In the genomic region with DNA sequence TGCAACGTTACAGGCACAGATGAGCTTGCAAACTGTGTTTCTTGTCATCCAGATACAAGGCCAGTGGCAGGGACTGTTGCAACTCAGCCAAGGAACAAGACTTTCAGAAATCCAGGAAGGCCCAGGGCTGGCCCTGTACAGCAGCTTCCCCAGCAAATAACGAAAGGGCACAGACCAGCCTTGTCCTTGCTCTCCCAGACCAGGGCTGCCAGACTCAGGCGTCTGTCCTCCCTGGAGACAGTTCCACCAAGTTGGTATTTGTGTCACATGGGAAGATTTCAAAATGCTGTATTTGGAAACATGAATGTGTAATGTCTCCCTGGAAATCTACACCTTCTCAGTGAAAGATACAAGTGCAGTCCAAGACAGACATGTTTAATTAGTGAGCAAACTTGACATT, we compare ENCODE assay signal across 18 mouse cellular contexts.
DNase-seq lines count a peak whose midpoint lies in the region; ATAC-seq and TF ChIP-seq lines count a peak whose summit lies in the region.
"Had no signal": no experiment of that assay in that cellular context is flagged by ENCODE, and none has a peak within 500 bp of the region (broad histone marks: within the 10 kb centered on the region; RNA-seq: fewer than 3 reads in every experiment).

No protein-coding gene starts in this region.

- intact Hi-C loops in left cerebral cortex, adult 2 months (cut with DNase I): no loop called here

- no peak overlapping the region for H3K4me3 ChIP-seq in forebrain, postnatal 0 days (ENCODE audit: low read depth, low read length)
- H3K4me3 ChIP-seq in forebrain, embryonic 11.5 days (ENCODE audit: low read depth, low read length): no peak overlapping the region
- no peak overlapping the region for H3K4me3 ChIP-seq in midbrain, embryonic 16.5 days (ENCODE audit: low read depth, low read length)
- no peak overlapping the region for H3K4me3 ChIP-seq in left cerebral cortex, adult 2 months
- H3K4me3 ChIP-seq: forebrain, embryonic 12.5 days had no signal

- no peak overlapping the region for H3K4me2 ChIP-seq in forebrain, postnatal 0 days (ENCODE audit: low read depth)
- H3K4me2 ChIP-seq in forebrain, embryonic 11.5 days (ENCODE audit: low read depth, low read length, severe bottlenecking): no peak overlapping the region
- H3K4me2 ChIP-seq in midbrain, embryonic 16.5 days (ENCODE audit: low read length): no peak overlapping the region
- H3K4me2 ChIP-seq: forebrain, embryonic 12.5 days; liver, embryonic 11.5 days; lung, embryonic 14.5 days had no signal

- no peaks in the 10 kb centered on the region for H3K27me3 ChIP-seq in forebrain, postnatal 0 days (ENCODE audit: insufficient read depth, low read length)
- H3K27me3 ChIP-seq in forebrain, embryonic 11.5 days (ENCODE audit: control insufficient read depth, insufficient read depth, low read length): no peaks in the 10 kb centered on the region
- H3K27me3 ChIP-seq in midbrain, embryonic 16.5 days (ENCODE audit: control insufficient read depth, insufficient read depth, low read depth, low read length): no peaks in the 10 kb centered on the region

- no peaks in the 10 kb centered on the region for H3K9me3 ChIP-seq in forebrain, postnatal 0 days (ENCODE audit: low read length)
- H3K9me3 ChIP-seq in forebrain, embryonic 11.5 days (ENCODE audit: control insufficient read depth, low read length): no peaks in the 10 kb centered on the region
- no peaks in the 10 kb centered on the region for H3K9me3 ChIP-seq in midbrain, embryonic 16.5 days (replicated peaks; ENCODE audit: control insufficient read depth, low read length, poor library complexity, severe bottlenecking)
- H3K9me3 ChIP-seq: forebrain, embryonic 12.5 days had no signal

- no peaks in the 10 kb centered on the region for H3K36me3 ChIP-seq in forebrain, postnatal 0 days (ENCODE audit: insufficient read depth)
- H3K36me3 ChIP-seq in forebrain, embryonic 11.5 days (ENCODE audit: control insufficient read depth, insufficient read depth, low read length): no peaks in the 10 kb centered on the region
- no peaks in the 10 kb centered on the region for H3K36me3 ChIP-seq in midbrain, embryonic 16.5 days (ENCODE audit: control insufficient read depth, insufficient read depth, low read length)
- H3K36me3 ChIP-seq: forebrain, embryonic 12.5 days had no signal

- H3K27ac ChIP-seq in forebrain, postnatal 0 days (ENCODE audit: low read depth, low read length): no peak overlapping the region
- H3K27ac ChIP-seq in forebrain, embryonic 11.5 days (ENCODE audit: low read depth, low read length): no peak overlapping the region
- peak overlapping the region; percentile 18; the same call in 1 of the 2 replicates for H3K27ac ChIP-seq in midbrain, embryonic 16.5 days (ENCODE audit: low read length)
- no peak overlapping the region for H3K27ac ChIP-seq in left cerebral cortex, adult 2 months
- H3K27ac ChIP-seq: forebrain, embryonic 12.5 days; macrophage had no signal

- WGBS in forebrain, postnatal 0 days: 50% methylated on average over 3 of the region's 3 CpGs
- 82% methylated on average over 3 of the region's 3 CpGs for WGBS in forebrain, embryonic 11.5 days
- 63% methylated on average over 3 of the region's 3 CpGs for WGBS in midbrain, embryonic 16.5 days

- no peak overlapping the region for H3K9ac ChIP-seq in forebrain, postnatal 0 days
- no peak overlapping the region for H3K9ac ChIP-seq in forebrain, embryonic 11.5 days (ENCODE audit: low read length)
- H3K9ac ChIP-seq in midbrain, embryonic 16.5 days (ENCODE audit: low read depth, low read length): no peak overlapping the region
- H3K9ac ChIP-seq: forebrain, embryonic 12.5 days; lung, embryonic 14.5 days had no signal

- TF ChIP-seq CTCF in forebrain, postnatal 0 days (IDR thresholded peaks at IDR 0.05; ENCODE audit: low read depth): no peak
- no peak for TF ChIP-seq CTCF in left cerebral cortex, adult 2 months (IDR thresholded peaks at IDR 0.05)

- peak; percentile 52 for DNase-seq in forebrain, postnatal 0 days
- no peak for DNase-seq in forebrain, embryonic 11.5 days (ENCODE audit: low spot score)
- peak; percentile 9 to 14 for DNase-seq in layer of hippocampus, postnatal 36 days
- DNase-seq in layer of hippocampus, adult 11-12 months (ENCODE audit: low spot score): no peak
- DNase-seq in adrenal gland, postnatal 25 days: peak; percentile 39
- no peak for DNase-seq in cerebellum, postnatal 36 days
- DNase-seq in left cerebral cortex, adult 2 months (ENCODE audit: extremely low spot score in 1 of 2, low spot score in 2 of 2): no peak
- DNase-seq: cerebellum, adult 18-20 months; heart, postnatal 10 days; kidney, adult 18-20 months; lung, embryonic 14.5 days; right cerebral cortex, adult 18-20 months; thymus, adult 18-20 months had no signal

- peak; percentile 51; the same call in 1 of the 2 replicates for ATAC-seq in forebrain, postnatal 0 days
- ATAC-seq in forebrain, embryonic 11.5 days (replicated peaks; ENCODE audit: low FRiP score): no peak
- no peak for ATAC-seq in midbrain, embryonic 16.5 days
- ATAC-seq: hindbrain, embryonic 16.5 days had no signal

- no peaks in the 10 kb centered on the region for H3K4me1 ChIP-seq in forebrain, postnatal 0 days (ENCODE audit: insufficient read depth)
- no peaks in the 10 kb centered on the region for H3K4me1 ChIP-seq in forebrain, embryonic 11.5 days (replicated peaks; ENCODE audit: control insufficient read depth, insufficient read depth, low read length)
- no peaks in the 10 kb centered on the region for H3K4me1 ChIP-seq in midbrain, embryonic 16.5 days (ENCODE audit: control insufficient read depth, insufficient read depth, low read length)
- H3K4me1 ChIP-seq: forebrain, embryonic 12.5 days had no signal

Comparison
In these comparisons a context has a peak if more than half of its experiments do, and no peak if none do; other contexts are left out.
1. DNase-seq: peak in forebrain, postnatal 0 days (single experiment), layer of hippocampus, postnatal 36 days (2 of 2) and adrenal gland, postnatal 25 days (single experiment); none in forebrain, embryonic 11.5 days (single experiment), layer of hippocampus, adult 11-12 months (single experiment), cerebellum, postnatal 36 days (0 of 2) and left cerebral cortex, adult 2 months (0 of 2).